Mouse (Mus musculus): ENCODE results near the gene Lrch4. TPM values are rescaled to one million over a fixed set of nuclear protein-coding genes. Genes with fewer than 3 reads are reported as not detected.
"Not testable (repeated sequence)": the region's sequence is repeated elsewhere in the genome, so short reads cannot be mapped to it uniquely, and the experiment has no call there.

Lrch4 gene
- polyA plus RNA-seq, 1 experiment = 587 TPM

GRCm38 (mm10) chr5:137610548-137611244 is 18.2 kb upstream of the Lrch4 start:
- Histone ChIP-seq H3K4me1 (replicated peaks; ENCODE audit: control insufficient read depth, insufficient read depth, low read length) (no peaks in the 10 kb centered on the region), H3K4me3 (ENCODE audit: control insufficient read depth, insufficient read depth, low read length) (no peak overlapping the region), H3K27me3 (ENCODE audit: control insufficient read depth, insufficient read depth, low read length) (no peaks in the 10 kb centered on the region), H3K27ac (ENCODE audit: control insufficient read depth, insufficient read depth, low read length) (no peak overlapping the region), H3K36me3 (ENCODE audit: control insufficient read depth, insufficient read depth, low read length) (no peaks in the 10 kb centered on the region)
- DNase-seq = no peak
- no peak for TF ChIP-seq POLR2A (IDR thresholded peaks at IDR 0.05; ENCODE audit: control insufficient read depth, extremely low read depth, insufficient read depth, low read length, poor library complexity)
- no peak for TF ChIP-seq CTCF (IDR thresholded peaks at IDR 0.05; ENCODE audit: borderline replicate concordance, control insufficient read depth, extremely low read depth, insufficient read depth, low read length, poor library complexity)
- 78% methylated on average over 12 of the region's 12 CpGs for WGBS

- 63% methylated on average over 6 of the region's 6 CpGs for WGBS
- Histone ChIP-seq H3K4me1 (replicated peaks; ENCODE audit: control insufficient read depth, insufficient read depth, low read length) (no peaks in the 10 kb centered on the region), H3K27me3 (ENCODE audit: control insufficient read depth, insufficient read depth, low read length) (no peaks in the 10 kb centered on the region), H3K36me3 (ENCODE audit: control insufficient read depth, insufficient read depth, low read length) (no peaks in the 10 kb centered on the region), H3K4me3 (ENCODE audit: control insufficient read depth, insufficient read depth, low read length) (no peak overlapping the region), H3K27ac (ENCODE audit: control insufficient read depth, insufficient read depth, low read length) (no peak overlapping the region)
- no peak for TF ChIP-seq POLR2A (IDR thresholded peaks at IDR 0.05; ENCODE audit: control insufficient read depth, extremely low read depth, insufficient read depth, low read length, poor library complexity)
- TF ChIP-seq CTCF (IDR thresholded peaks at IDR 0.05; ENCODE audit: borderline replicate concordance, control insufficient read depth, extremely low read depth, insufficient read depth, low read length, poor library complexity) = no peak
- DNase-seq = no peak
Measured at GRCm38 (mm10) chr5:137611245-137611602, 17.7 kb upstream of the Lrch4 start.

GRCm38 (mm10) chr5:137613076-137613475 is 15.8 kb upstream of the Lrch4 start:
- TF ChIP-seq CTCF (IDR thresholded peaks at IDR 0.05; ENCODE audit: borderline replicate concordance, control insufficient read depth, extremely low read depth, insufficient read depth, low read length, poor library complexity) = no peak
- TF ChIP-seq POLR2A (IDR thresholded peaks at IDR 0.05; ENCODE audit: control insufficient read depth, extremely low read depth, insufficient read depth, low read length, poor library complexity) = no peak
- Histone ChIP-seq H3K27me3 (ENCODE audit: control insufficient read depth, insufficient read depth, low read length) (no peaks in the 10 kb centered on the region), H3K4me3 (ENCODE audit: control insufficient read depth, insufficient read depth, low read length) (no peak overlapping the region), H3K36me3 (ENCODE audit: control insufficient read depth, insufficient read depth, low read length) (no peaks in the 10 kb centered on the region), H3K27ac (ENCODE audit: control insufficient read depth, insufficient read depth, low read length) (no peak overlapping the region), H3K4me1 (replicated peaks; ENCODE audit: control insufficient read depth, insufficient read depth, low read length) (no peaks in the 10 kb centered on the region)
- WGBS = 96% methylated on average over 5 of the region's 5 CpGs
- no peak for DNase-seq

GRCm38 (mm10) chr5:137613550-137613949 is 15.4 kb upstream of the Lrch4 start, which contains the start of gene Pcolce:
TSS of gene Pcolce (minus strand) at chr5:137613784.
- 90% methylated on average over 11 of the region's 11 CpGs for WGBS
- no peak for DNase-seq
- H3K27me3 ChIP-seq (ENCODE audit: control insufficient read depth, insufficient read depth, low read length) = no peaks in the 10 kb centered on the region
- TF ChIP-seq POLR2A (IDR thresholded peaks at IDR 0.05; ENCODE audit: control insufficient read depth, extremely low read depth, insufficient read depth, low read length, poor library complexity) (no peak), CTCF (IDR thresholded peaks at IDR 0.05; ENCODE audit: borderline replicate concordance, control insufficient read depth, extremely low read depth, insufficient read depth, low read length, poor library complexity) (no peak)
- no peaks in the 10 kb centered on the region for H3K4me1 ChIP-seq (replicated peaks; ENCODE audit: control insufficient read depth, insufficient read depth, low read length)
- H3K27ac ChIP-seq (ENCODE audit: control insufficient read depth, insufficient read depth, low read length) = no peak within 1 kb of the TSS
- H3K36me3 ChIP-seq (ENCODE audit: control insufficient read depth, insufficient read depth, low read length) = no peaks in the 10 kb centered on the region
- H3K4me3 ChIP-seq (ENCODE audit: control insufficient read depth, insufficient read depth, low read length) = no peak within 1 kb of the TSS

GRCm38 (mm10) chr5:137614921-137615320 is 14.0 kb upstream of the Lrch4 start:
- H3K36me3 ChIP-seq (ENCODE audit: control insufficient read depth, insufficient read depth, low read length); H3K4me1 ChIP-seq (replicated peaks; ENCODE audit: control insufficient read depth, insufficient read depth, low read length); H3K4me3 ChIP-seq (ENCODE audit: control insufficient read depth, insufficient read depth, low read length); H3K27ac ChIP-seq (ENCODE audit: control insufficient read depth, insufficient read depth, low read length); DNase-seq; H3K27me3 ChIP-seq (ENCODE audit: control insufficient read depth, insufficient read depth, low read length): not testable (repeated sequence)
- 89% methylated on average over 2 of the region's 2 CpGs for WGBS

- no peak for DNase-seq
- WGBS = 87% methylated on average over 7 of the region's 7 CpGs
- H3K4me1 ChIP-seq (replicated peaks; ENCODE audit: control insufficient read depth, insufficient read depth, low read length) = no peaks in the 10 kb centered on the region
- no peak overlapping the region for H3K27ac ChIP-seq (ENCODE audit: control insufficient read depth, insufficient read depth, low read length)
- no peaks in the 10 kb centered on the region for H3K27me3 ChIP-seq (ENCODE audit: control insufficient read depth, insufficient read depth, low read length)
- H3K36me3 ChIP-seq (ENCODE audit: control insufficient read depth, insufficient read depth, low read length) = no peaks in the 10 kb centered on the region
- H3K4me3 ChIP-seq (ENCODE audit: control insufficient read depth, insufficient read depth, low read length) = no peak overlapping the region
- TF ChIP-seq POLR2A (IDR thresholded peaks at IDR 0.05; ENCODE audit: control insufficient read depth, extremely low read depth, insufficient read depth, low read length, poor library complexity) (no peak), CTCF (IDR thresholded peaks at IDR 0.05; ENCODE audit: borderline replicate concordance, control insufficient read depth, extremely low read depth, insufficient read depth, low read length, poor library complexity) (no peak)
Measured at GRCm38 (mm10) chr5:137615347-137615746, 13.6 kb upstream of the Lrch4 start.

GRCm38 (mm10) chr5:137623937-137624530 is 4.9 kb upstream of the Lrch4 start:
- 52% methylated on average over 11 of the region's 11 CpGs for WGBS
- H3K4me3 ChIP-seq (ENCODE audit: control insufficient read depth, insufficient read depth, low read length) = no peak overlapping the region
- no peaks in the 10 kb centered on the region for H3K36me3 ChIP-seq (ENCODE audit: control insufficient read depth, insufficient read depth, low read length)
- no peak overlapping the region for H3K27ac ChIP-seq (ENCODE audit: control insufficient read depth, insufficient read depth, low read length)
- TF ChIP-seq POLR2A (IDR thresholded peaks at IDR 0.05; ENCODE audit: control insufficient read depth, extremely low read depth, insufficient read depth, low read length, poor library complexity) = no peak
- no peak for TF ChIP-seq CTCF (IDR thresholded peaks at IDR 0.05; ENCODE audit: borderline replicate concordance, control insufficient read depth, extremely low read depth, insufficient read depth, low read length, poor library complexity)
- H3K27me3 ChIP-seq (ENCODE audit: control insufficient read depth, insufficient read depth, low read length) = no peaks in the 10 kb centered on the region
- H3K4me1 ChIP-seq (replicated peaks; ENCODE audit: control insufficient read depth, insufficient read depth, low read length) = peaks cover 6% of the 10 kb centered on the region; the same call in 1 of the 2 replicates
- DNase-seq = no peak
